Mouse (Mus musculus) neural tube, embryonic 11.5 days (tissue): ENCODE measurements around the gene Tnni1. TPM values are rescaled to one million over a fixed set of nuclear protein-coding genes. Genes with fewer than 3 reads are reported as not detected.

Source experiments
- ATAC-seq: fragments of 200-750 bp; cut with Nextera tagmentation; 2 replicates; pipeline ENCODE4 v1.8.0; 2017; ENCODE audit warnings: moderate number of reproducible peaks, mild to moderate bottlenecking, moderate TSS enrichment, moderate library complexity; ENCODE audit not compliant: insufficient read depth, low FRiP score, low TSS enrichment
- DNase-seq: peaks from one replicate; pipeline ENCODE4 v3.0.0-alpha.2; 2015; ENCODE audit warnings: low spot score
- H3K27ac ChIP-seq: fragments of 300-500 bp; sonication (generic); 2 replicates; pipeline ENCODE4 v1.5.1; 2014; ENCODE audit warnings: low read depth, mild to moderate bottlenecking, low read length
- H3K27me3 ChIP-seq: fragments of 300-500 bp; sonication (generic); 2 replicates; pipeline ENCODE4 v1.6.1; 2014; ENCODE audit warnings: mild to moderate bottlenecking, low read length, mixed read lengths; ENCODE audit not compliant: control insufficient read depth, insufficient read depth
- H3K36me3 ChIP-seq: fragments of 300-500 bp; sonication (generic); 2 replicates; pipeline ENCODE4 v1.6.1; 2014; ENCODE audit warnings: mild to moderate bottlenecking, low read length, moderate library complexity, mixed read lengths; ENCODE audit not compliant: control insufficient read depth, insufficient read depth
- H3K4me1 ChIP-seq: fragments of 300-500 bp; sonication (generic); 2 replicates; pipeline ENCODE4 v1.6.1; 2014; ENCODE audit warnings: low read length, mixed read lengths; ENCODE audit not compliant: control insufficient read depth, insufficient read depth
- H3K4me2 ChIP-seq: fragments of 300-500 bp; sonication (generic); 2 replicates; pipeline ENCODE4 v1.6.1; 2014; ENCODE audit warnings: low read depth, mild to moderate bottlenecking, moderate library complexity
- H3K4me3 ChIP-seq: fragments of 300-500 bp; sonication (generic); 2 replicates; pipeline ENCODE4 v1.5.1; 2014; ENCODE audit warnings: low read depth, low read length
- H3K9ac ChIP-seq: fragments of 300-500 bp; sonication (generic); 2 replicates; pipeline ENCODE4 v1.6.1; 2014; ENCODE audit warnings: mild to moderate bottlenecking, low read length
- H3K9me3 ChIP-seq: fragments of 300-500 bp; sonication (generic); 2 replicates; pipeline ENCODE4 v1.6.1; 2016; ENCODE audit warnings: low read length; ENCODE audit not compliant: control insufficient read depth
- WGBS: fragments of 180-500 bp; shearing (Covaris S2); extraction: QIAGEN DNeasy Blood & Tissue Kit; methylation state at CpG from one replicate; pipeline ENCODE4 v1.1.7; 2014; 5-methylcytosine and 5-hydroxymethylcytosine counted together
- polyA plus RNA-seq: library from polyadenylated mRNA; unstranded; fragments of >200 nt; fragmentation: Nextera tagmentation; extraction: Ambion mirVana; gene quantifications from 2 replicates; pipeline ENCODE4 v1.2.1, GENCODE M21; 2014

Gene Tnni1
- polyA plus RNA-seq, 1 experiment from 2014 or later: 57.6 TPM

DNA sequence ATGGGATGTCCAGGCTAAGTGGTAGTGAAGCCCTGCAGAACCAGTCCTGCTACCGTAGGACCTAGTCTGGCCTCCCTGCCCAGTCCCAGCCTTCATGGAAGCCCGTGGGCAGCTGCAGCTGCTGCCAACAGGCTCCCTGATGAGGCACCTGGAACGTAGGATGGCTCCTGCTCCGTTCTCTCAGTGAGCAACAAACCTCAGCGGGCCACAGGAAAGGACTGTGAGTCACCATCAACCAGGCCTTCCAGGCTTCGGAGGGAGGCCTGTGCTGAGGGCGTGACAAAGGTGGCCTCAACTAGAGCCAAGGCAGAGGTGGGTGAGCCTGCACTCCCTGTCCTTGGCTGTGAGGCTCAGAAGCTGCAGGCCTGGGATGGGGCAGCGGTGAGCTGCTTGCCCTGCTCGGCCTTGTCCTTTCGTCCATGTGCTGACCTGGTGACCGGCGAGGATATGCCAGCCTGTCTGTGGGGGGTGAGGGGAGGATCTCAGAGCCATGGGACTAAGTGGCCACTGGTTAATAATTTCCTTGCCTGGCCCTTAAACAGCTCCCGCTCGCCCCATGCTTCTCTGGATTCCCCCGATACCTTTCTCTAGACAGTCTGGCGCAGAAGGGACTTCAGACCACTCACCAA, 41.6 kb downstream of the Tnni1 start:
- no peak overlapping the region for H3K4me3 ChIP-seq
- H3K4me1 ChIP-seq: no peaks in the 10 kb centered on the region
- 65% methylated on average over 16 of the region's 16 CpGs for WGBS
- H3K27ac ChIP-seq: no peak overlapping the region
- no peaks in the 10 kb centered on the region for H3K36me3 ChIP-seq
- H3K9me3 ChIP-seq: no peaks in the 10 kb centered on the region
- H3K9ac ChIP-seq: no peak overlapping the region
- DNase-seq (no peak), ATAC-seq (no peak)
- no peak overlapping the region for H3K4me2 ChIP-seq
- peaks cover 32% of the 10 kb centered on the region for H3K27me3 ChIP-seq

DNA sequence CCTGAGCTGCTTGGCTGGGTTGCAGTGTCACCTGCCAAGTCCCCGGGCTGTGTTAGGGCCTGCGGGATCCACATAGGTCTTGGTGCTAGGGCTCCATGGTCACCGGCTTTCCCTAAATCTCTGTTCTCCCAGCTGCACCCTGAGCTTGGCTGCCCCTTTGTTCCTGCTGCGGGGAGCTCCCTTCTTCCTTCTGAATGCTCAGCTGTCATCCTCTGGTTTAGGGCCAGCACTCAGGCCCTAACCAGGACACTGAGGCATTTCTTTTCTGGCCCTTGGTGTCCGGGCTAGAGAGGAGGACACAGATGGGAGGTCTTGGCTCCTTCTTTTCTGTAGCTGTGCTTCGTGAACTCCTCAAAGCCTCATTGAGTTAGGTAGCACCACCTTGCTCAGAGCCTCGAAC, 42.5 kb downstream of the Tnni1 start:
- Histone ChIP-seq H3K27me3 (peaks cover 31% of the 10 kb centered on the region), H3K4me2 (no peak overlapping the region), H3K9ac (no peak overlapping the region), H3K4me3 (no peak overlapping the region), H3K27ac (no peak overlapping the region), H3K9me3 (no peaks in the 10 kb centered on the region), H3K4me1 (no peaks in the 10 kb centered on the region), H3K36me3 (no peaks in the 10 kb centered on the region)
- DNase-seq (no peak), ATAC-seq (no peak)
- WGBS: 77% methylated on average over 7 of the region's 7 CpGs

DNA sequence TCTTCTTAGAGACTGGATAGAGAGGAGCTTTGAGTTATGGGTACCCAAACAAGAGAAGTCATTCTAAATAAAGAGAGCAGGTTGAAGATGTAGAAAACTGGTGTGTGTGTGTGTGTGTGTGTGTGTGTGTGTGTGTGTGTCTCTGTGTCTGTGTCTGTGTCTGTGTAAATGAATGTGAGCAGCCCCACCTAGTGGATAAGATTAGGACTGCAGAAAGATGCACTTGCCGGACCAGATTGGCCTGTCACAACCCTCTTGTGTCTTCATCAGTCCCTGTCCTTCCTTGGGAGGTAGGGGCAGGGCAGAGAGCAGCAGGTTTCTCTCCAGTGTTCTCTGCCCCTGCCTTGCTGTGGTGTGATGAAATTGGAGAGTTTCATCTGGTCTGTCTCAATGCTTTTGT, 49.7 kb downstream of the Tnni1 start:
- Histone ChIP-seq H3K4me1 (no peaks in the 10 kb centered on the region), H3K27me3 (no peaks in the 10 kb centered on the region), H3K9me3 (no peaks in the 10 kb centered on the region), H3K36me3 (no peaks in the 10 kb centered on the region), H3K9ac (no peak overlapping the region), H3K4me3 (no peak overlapping the region), H3K27ac (no peak overlapping the region), H3K4me2 (no peak overlapping the region)
- no peak for DNase-seq
- WGBS: 28% methylated on average over 1 of the region's 1 CpGs
- ATAC-seq: no peak

DNA sequence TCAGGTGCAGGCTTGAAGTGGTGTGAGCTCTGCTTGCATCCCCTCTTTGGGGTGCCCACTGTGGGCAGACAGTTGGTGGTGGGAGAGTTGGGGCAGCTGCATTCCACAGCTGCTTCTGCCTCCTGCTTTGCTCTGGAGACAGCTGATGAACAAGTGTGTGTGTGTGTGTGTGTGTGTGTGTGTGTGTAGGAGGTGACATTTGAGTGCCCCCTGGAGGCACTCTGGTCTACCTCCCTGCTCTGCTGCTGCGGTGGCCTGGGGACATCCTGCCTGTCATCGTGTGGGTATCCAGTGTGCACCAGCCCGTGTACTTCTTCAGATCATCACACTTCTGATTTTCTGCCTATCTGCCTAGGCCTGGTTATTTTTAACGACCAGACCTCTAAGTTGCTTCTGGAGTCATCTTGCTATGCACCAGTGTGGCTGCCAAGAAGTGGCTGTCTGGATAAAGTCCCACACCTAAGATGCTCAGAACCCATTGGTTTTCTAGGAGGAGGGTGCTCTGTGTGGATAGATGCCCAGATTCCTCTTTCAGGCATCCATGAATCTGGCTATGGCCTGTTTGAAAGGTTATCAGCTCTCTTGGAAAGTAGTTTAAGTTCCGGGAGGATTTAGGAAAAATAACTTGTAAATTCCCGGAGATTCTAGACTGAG, 55.1 kb downstream of the Tnni1 start:
- DNase-seq (no peak), ATAC-seq (no peak)
- H3K4me1 ChIP-seq: no peaks in the 10 kb centered on the region
- H3K27ac ChIP-seq: no peak overlapping the region
- H3K9ac ChIP-seq: no peak overlapping the region
- no peaks in the 10 kb centered on the region for H3K9me3 ChIP-seq
- 81% methylated on average over 6 of the region's 6 CpGs for WGBS
- H3K27me3 ChIP-seq: no peaks in the 10 kb centered on the region
- H3K36me3 ChIP-seq: no peaks in the 10 kb centered on the region
- H3K4me3 ChIP-seq: no peak overlapping the region
- H3K4me2 ChIP-seq: no peak overlapping the region

DNA sequence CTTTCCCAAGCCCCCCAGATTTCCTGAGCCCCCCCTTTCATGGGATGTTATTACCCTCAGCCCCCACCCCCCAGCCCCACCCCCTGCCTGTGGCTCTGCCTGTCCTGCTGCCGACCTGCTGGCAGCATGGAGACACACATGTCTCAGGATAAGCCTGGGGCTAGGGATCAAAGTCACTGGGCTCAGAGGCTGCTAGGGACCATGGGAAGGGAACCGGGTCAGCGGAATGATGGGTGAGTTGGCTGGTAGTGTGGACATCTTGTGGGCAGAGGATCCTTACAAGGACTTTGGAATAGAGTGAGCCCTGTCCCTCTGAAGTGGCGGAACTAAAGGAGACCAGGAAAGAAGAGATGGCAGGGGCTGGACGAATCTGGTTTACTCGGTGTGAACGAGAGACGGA, 55.7 kb downstream of the Tnni1 start:
- no peaks in the 10 kb centered on the region for H3K27me3 ChIP-seq
- no peak for ATAC-seq
- H3K27ac ChIP-seq: no peak overlapping the region
- WGBS: 77% methylated on average over 8 of the region's 8 CpGs
- no peak overlapping the region for H3K9ac ChIP-seq
- no peak overlapping the region for H3K4me3 ChIP-seq
- no peaks in the 10 kb centered on the region for H3K4me1 ChIP-seq
- H3K9me3 ChIP-seq: no peaks in the 10 kb centered on the region
- DNase-seq: no peak
- no peak overlapping the region for H3K4me2 ChIP-seq
- no peaks in the 10 kb centered on the region for H3K36me3 ChIP-seq

DNA sequence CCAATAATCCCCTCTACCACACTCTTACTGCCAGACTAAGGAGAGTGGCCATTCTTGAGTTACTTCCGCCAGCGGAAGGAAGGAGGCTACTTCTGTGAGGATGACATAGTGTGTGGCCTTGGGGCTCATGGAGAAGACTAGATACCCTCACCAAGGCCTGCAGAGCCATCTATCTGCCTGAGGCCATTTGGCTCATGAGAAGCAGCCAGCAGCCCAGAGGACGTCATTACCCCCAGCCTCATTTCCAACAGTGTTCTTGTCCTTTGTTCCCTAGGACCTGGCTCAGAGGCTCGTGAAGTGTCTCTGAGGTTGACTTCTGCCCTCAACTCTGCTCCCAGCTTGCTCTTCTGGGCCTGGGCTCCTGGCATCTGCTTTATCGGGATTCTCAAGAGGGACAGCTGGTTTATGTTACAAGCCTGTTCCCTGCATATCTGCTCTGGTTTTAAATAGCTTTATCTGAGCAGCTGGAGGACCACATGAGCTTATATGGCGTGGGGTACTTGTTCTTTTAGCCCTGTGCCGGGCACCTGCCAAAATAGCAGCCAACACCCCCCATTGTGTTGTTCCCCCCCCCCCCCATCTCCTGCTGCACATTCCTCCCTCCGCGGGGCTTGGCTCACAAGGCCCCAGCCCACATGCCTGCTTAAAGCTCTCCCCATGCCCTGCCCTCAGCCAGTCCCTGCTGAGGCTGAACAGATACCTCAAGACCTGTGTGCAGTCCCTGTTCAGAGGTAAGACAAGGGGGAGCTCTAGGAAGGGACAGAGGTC, 56.7 kb downstream of the Tnni1 start, which contains the start of gene Tnnt2:
Gene Tnnt2, plus strand, starts transcription at position 639 of the 768 bp plus-strand sequence.
- Histone ChIP-seq H3K4me3 (no peak within 1 kb of the TSS), H3K9me3 (no peaks in the 10 kb centered on the region), H3K9ac (no peak within 1 kb of the TSS), H3K27ac (no peak within 1 kb of the TSS), H3K36me3 (no peaks in the 10 kb centered on the region), H3K27me3 (no peaks in the 10 kb centered on the region), H3K4me2 (no peak within 1 kb of the TSS), H3K4me1 (no peaks in the 10 kb centered on the region)
- ATAC-seq (no peak), DNase-seq (no peak)
- 57% methylated on average over 9 of the region's 9 CpGs for WGBS

DNA sequence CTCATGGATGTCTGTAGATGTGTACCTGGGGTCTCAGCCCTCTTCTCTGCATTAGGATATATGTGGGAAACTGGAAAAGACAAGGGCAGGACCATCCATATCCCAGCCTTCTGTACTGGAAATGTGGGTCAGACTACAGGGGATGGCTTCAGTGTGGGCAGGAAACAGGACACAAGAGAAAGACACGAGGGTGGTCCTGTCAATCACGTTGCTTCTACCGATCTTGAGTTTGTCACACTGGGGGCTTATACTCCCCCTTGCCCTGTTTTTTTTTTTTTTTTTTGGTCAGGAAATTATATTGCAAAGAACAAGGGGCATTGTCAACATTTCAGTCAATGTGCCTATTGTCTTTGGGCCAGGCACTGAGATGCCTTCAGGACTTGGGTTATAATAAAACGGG, 59.4 kb downstream of the Tnni1 start:
- Histone ChIP-seq H3K9ac (no peak overlapping the region), H3K27me3 (no peaks in the 10 kb centered on the region), H3K4me1 (no peaks in the 10 kb centered on the region), H3K4me3 (no peak overlapping the region), H3K27ac (no peak overlapping the region), H3K36me3 (no peaks in the 10 kb centered on the region), H3K9me3 (no peaks in the 10 kb centered on the region), H3K4me2 (no peak overlapping the region)
- WGBS: 78% methylated on average over 4 of the region's 4 CpGs
- DNase-seq (no peak), ATAC-seq (no peak)

DNA sequence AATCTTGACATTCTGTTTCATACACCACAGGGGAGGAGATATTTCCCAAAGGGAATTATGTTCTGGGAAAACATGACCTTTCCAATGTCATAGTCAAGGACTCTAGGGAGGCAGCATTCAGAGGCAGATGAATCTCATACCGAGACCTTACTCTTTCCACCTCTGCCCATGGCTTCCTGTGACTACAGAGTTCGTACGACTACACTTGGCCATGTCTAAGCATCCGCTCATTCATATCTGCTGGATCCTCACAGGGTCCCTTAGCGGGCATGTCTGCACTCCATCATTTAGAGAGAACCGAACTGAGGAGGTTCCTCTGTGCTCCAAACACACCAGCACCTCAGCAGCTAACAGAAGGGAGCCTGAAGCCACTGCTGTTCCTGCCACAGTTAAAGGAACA, 59.8 kb downstream of the Tnni1 start:
- WGBS: 87% methylated on average over 6 of the region's 6 CpGs
- H3K4me2 ChIP-seq: no peak overlapping the region
- H3K36me3 ChIP-seq: no peaks in the 10 kb centered on the region
- H3K9me3 ChIP-seq: no peaks in the 10 kb centered on the region
- H3K27ac ChIP-seq: no peak overlapping the region
- H3K4me3 ChIP-seq: no peak overlapping the region
- H3K4me1 ChIP-seq: no peaks in the 10 kb centered on the region
- no peak for DNase-seq
- ATAC-seq: no peak
- H3K27me3 ChIP-seq: no peaks in the 10 kb centered on the region
- H3K9ac ChIP-seq: no peak overlapping the region
